Mouse (Mus musculus): ENCODE results near the gene 1500009C09Rik.
A peak's percentile ranks its signal among the peaks of the same experiment; 100 is the strongest.

The 1500009C09Rik gene

DNA sequence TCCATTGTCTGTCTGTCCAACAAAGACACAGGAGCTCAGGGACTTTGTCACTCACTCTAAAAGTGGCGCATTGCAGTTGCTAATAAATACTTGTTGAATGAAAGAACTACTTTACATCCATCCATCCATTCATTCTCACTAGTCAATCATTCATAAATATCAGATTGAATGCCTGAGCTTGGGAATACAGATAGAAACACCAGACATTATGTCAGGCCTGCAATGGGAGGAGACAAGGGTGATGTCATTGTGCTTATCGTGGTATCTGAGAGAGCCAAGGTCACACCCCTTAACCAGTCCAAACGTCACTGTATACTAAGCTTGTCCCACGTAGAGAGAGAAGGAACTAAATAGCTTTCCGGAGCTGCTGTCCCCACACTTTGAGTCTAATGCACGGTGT lies at the start of gene 1500009C09Rik:
Gene 1500009C09Rik, plus strand, starts transcription at position 301 of the 400 bp plus-strand sequence.
- DNase-seq, result no peak

DNA sequence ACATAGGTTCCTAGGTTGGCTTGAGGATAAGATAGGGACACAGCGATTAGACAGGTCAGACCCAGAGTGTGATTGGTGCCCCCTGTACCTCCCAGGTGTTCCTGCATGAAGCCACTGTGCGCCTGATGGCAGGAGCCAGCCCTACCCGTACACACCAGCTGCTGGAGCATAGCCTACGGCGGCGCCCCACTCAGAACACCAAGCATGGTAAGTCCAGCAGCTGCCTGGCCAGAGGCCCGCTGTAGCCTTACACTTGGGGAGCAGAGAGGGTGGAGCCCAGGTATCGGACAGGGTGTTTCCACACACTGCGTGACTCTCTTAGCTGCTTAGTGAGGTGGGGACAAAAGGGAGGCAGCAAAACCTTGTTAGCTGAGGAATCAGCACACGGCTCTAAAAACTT lies 49.1 kb upstream of the 1500009C09Rik start:
- no peak for DNase-seq

DNA sequence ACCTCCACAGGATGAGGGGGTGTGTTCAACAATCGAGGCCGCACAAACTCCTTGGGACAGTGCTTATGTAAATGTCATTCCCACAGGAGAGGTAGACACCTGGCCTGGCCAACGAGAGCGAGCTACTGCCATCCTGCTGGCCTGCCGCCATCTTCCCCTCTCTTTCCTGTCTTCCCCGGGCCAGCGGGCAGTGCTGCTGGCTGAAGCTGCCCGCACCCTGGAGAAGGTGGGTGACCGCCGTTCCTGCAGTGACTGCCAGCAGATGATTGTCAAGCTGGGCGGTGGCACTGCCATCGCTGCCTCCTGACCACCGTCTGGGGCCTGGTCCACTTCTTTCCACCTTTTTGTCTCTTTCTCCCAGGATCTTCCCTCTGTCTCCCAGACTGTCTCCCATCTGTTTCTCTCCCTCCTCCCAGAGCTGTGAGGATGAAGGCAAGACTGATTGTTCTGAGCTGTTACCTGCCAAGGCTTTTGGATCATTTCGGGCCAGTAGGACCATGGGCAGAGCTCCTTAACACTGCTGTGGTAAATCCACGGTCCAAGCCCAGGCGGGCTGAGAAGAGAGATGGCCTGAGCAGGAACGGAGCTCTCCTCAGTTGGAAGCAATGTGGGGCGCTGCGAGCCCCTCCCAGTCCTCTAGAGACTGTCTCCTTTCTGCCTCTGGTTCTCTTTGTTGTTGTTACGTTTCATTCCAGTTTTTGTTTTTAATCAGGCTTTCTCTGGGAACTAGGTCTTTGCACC lies 48.4 kb upstream of the 1500009C09Rik start:
- DNase-seq, result no peak

DNA sequence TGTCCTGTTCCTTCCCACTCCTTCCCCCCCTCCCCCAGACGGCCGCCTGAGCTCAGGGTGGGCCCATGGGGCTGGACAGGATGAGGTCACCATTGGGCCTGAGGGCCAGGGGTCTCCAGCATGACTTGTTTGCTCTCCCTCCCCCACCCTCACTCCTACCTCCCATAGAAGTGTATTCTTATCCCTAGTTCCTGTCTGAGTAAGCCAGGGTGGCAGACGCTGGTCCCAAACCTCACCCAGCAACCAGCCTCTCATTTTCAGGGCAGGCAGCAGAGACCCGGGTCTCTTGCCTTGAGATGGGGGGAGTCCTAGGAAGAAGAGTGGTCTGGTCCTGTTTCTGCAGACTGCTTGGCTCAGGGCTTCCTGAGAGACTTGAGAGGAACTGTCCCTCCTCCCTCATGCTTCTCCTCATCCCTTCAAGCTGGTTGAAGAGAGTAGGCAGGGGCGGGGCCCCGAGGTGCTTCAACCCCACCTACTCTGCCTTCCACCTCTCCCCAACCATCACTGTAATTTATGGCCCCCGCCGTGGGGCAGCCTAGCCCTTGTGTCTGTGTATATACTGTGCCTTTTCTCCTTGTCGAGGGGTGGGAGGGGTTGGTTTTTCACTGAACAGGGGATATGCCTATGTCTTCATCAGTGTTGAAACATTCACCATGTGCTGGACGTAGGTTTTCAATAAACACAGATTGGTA lies 47.4 kb upstream of the 1500009C09Rik start:
- no peak for DNase-seq

DNA sequence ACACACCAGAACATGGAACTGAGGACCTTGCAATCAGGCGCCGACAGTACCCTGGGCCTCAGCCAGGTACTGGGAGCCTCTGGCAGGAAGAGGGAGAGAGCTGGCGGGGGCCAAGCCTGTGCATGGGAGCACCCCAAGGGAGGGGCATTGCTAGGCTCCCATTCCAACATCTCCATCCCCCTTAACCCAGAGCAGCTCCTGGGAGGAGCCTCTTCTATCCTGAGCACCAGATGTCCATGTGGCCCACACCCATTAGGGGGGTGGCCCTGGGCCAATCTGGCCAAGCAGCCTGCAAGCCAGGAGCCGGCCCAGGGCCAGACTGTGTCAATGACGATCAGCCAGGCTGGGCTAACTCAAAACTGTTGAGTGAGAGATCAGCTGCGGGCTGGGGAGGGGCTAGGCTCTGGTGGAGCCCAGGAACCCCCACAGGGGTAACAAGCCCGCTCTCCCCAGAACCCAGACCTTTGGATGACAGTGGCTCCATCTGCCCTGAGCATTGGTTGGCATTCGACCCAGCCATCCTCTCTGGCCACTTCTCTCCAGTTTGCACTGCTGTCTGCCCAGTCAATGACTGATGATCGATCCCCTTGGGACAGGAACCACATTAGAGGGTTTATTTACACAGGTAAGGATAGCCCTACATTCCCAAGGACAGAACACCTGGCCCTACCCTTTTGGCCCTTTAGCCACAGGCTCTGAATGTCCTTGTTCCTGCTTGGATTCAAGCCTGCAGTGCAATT lies 45.7 kb upstream of the 1500009C09Rik start:
- DNase-seq, result peak; percentile 57

DNA sequence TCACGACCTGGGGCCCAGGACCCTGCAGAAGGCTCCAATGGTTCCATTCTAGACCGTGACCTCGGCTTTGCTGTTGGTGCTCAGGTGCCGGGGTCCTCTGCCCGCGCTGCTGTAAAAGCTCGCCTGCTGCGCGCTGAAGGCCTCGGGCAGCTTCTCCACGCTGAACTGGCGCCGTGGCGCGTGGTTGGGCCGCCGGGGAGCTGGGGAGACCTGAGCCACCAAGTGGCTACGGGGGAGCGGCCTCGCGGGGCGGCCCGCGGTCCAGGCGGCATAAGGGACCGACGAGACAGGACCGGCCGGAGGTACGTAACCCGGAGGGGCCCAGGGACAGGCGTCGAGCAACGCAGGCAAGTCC lies 45.1 kb upstream of the 1500009C09Rik start:
- DNase-seq, result no peak

DNA sequence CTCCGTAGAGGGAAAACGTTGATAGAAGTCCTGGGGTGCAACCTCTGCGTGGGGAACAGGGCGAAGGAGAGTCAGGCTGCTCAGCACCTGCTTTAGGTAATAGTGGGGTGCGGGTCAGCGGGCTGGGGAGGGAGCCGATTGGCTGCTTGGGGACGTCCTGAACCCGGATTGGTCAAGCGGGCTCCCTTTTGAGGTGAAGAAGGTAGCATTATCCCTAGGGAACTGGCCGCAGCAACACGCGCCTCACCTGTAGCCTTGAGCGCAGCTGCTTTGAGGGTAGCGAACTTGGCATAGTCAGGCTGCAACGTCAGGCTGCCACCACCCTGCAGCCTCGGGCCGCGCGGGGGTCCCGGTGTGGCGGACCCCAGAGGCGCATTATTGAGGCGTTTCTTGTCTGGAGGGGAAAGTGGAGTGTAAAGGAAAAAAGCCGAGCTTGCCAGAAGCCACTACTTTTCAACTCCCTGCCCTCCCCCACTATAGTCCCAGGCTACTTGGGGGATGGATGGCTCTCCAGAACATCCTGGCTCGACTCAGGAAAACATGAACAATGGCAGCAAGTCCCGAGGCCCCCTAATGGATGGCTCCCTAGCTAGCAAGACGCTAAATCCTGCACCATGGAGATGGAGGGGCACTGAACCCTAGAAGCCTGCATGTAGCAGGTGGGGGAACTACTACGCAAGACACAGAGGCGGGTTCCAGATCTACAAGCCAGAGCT lies 44.5 kb upstream of the 1500009C09Rik start:
- DNase-seq, result no peak

DNA sequence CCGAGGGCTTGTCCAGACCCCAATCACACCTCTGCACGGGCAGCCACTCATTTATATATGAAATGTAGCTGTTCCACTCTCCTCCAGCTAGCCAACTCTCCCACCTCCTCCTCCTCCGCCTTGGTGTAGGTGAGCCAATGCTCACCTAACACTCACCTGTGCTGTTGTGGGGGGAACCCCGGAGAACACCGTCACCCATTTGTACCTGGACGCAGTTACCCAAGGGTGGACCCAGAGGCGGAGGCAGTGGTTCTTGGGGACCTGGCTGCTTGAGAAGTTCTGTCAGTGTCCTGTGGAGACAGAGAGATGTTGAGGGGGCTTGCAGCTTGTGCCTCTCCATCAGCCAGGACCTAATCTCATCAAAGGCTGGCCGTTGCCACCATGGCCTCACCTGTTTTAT lies 43.9 kb upstream of the 1500009C09Rik start:
- no peak for DNase-seq

DNA sequence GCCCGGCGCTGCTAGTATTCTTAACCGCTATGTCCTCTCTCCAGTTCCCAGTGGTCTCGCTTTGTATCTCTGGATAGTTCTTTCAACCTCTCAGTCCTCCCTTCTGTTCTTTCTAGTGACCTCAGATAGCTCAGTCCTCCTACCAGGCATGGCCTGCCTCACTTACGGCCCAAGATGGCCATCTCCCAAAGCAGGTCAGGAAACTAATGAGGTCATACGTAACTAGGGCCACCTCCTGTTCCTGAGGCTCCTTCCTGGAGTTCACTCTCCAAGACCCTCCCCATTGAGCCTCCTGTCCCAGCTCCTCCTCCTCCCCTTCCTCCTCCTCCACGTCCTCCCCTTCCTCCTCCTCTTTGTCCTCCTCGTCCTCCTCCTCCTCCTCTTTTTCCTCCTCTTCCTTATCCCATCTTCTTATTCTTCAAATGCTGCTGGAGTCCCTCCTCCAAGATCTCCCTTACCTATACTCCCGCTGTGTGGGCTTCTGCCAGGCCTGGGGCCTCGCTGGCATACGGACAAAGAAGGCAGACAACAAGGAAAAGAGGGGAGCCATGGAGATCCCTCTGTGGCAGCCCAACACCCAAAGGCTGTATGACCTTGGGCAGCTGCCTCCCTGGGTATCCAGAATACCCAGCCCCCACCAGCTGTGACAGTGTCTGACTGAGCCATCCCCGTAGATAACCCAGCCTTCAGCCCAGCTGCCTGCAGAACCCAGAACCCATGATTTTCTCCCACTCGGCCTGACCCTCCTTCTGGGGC lies 42.7 kb upstream of the 1500009C09Rik start:
- DNase-seq, result no peak

DNA sequence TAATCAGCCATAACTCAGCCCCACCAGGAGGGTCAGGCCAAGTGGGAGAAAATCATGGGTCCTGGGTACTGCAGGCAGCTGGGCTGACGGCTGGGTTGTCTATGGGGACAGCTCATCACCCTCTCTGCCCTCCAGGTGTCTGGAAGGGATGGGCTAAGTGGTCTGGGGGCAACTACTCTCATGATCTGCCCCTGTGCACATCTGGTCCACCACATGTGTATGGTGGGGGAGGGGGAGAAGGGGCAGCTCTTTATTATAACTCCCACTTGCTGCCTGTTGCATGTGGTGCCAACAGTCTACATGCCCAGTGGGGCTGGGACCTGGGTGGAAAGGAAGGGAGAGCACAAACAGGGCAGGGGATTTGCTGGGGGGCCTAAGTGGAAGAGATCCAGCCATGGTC lies 41.4 kb upstream of the 1500009C09Rik start:
- no peak for DNase-seq

DNA sequence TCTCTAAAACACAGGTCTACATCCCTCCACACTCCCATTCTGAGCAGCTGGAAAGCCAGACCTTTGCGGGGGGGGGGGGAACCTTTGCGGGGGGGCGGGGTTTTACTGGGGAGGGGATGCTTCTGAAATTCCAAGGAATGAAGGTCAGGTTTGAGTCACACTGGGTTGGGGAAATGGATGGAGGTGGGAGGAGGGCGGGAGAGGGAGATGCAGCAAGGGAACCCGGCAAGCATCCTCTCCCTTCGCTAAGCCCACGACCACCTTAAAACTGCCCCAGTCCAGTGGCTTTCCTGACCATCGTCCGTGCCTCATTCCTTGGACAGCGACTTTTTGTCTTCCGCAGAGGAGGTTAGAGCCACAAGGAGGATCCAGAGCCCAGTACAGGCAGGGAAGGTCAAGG lies 40.9 kb upstream of the 1500009C09Rik start:
- no peak for DNase-seq

DNA sequence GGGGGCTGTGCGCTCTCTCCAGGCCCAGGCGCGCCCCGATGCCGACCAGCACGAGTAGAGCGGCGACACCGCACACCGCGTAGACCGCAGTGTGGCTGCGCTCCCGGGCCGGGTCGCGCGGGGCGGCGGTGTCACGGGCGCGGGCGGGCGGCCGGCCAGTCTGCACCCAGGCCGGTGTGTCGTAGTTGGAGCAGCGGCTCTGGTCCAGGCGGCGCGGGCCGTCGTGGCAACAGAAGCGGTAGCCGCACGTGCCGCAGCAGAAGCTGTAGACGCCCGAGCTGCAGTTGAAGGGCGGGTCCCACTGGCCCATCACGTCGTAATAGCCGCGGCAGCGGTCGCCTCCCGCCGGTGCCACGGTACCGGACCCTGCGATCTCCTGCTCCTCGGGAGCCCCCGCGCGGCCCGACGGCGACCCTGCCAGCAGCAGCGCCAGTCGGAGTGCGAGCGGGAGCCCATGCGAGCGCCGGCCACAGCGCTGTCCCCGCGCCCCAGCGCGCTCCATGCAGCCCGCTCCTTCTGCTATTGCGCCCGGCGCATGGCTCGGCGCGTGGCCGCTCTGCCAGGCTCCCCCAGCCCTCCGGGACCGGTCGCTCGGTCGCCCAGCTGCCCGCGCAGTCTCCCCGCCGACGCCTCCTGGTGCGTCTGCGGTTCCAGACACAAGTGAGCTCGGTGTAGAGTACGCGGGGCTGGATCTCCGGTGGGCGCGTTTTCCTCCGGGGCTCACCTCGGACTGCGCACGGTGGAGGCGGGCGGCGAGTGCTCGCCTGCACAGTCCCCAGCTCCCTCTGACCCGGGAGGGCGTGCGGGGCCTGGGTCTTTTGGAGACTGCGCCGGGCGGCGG lies 40.1 kb upstream of the 1500009C09Rik start:
- no peak for DNase-seq

DNA sequence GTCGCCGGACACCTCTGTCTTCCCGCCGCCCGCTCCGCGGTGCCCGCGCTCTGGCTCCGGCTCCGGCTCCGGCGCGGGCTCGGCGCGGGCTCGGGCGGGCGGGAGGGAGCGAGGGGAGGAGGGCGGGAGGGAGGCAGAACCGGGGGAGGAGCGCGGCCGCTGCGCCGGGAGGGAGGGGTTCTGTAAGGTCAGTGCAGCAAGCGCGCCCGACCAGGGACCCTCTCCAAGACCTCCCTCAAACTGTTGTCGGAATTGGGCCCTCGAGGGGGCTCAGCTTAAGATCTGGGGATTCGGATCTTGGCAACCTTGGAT lies 39.5 kb upstream of the 1500009C09Rik start, which contains the start of gene Shisa8:
Gene Shisa8, minus strand, starts transcription at position 64 of the 312 bp plus-strand sequence.
- DNase-seq, result no peak

DNA sequence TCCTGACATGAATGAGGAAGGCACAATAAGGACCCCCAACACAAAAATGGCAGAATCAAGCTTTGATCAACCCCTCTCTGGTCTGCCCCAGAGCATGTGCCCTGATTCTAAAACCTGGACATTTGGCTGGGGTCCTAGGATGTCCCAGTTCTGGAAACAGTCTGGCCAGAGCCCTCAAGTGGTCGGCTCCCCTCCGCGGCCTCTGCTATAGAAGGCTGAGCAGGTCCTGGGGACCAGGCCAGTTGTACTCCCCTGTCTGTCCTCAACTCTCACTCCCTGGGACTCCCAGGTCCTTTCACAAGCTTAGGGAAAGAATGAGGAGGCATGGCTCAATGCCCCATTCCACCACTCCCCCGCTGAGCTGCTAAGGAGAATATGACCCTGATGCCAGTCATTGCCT lies 39.0 kb upstream of the 1500009C09Rik start:
- DNase-seq, result no peak

DNA sequence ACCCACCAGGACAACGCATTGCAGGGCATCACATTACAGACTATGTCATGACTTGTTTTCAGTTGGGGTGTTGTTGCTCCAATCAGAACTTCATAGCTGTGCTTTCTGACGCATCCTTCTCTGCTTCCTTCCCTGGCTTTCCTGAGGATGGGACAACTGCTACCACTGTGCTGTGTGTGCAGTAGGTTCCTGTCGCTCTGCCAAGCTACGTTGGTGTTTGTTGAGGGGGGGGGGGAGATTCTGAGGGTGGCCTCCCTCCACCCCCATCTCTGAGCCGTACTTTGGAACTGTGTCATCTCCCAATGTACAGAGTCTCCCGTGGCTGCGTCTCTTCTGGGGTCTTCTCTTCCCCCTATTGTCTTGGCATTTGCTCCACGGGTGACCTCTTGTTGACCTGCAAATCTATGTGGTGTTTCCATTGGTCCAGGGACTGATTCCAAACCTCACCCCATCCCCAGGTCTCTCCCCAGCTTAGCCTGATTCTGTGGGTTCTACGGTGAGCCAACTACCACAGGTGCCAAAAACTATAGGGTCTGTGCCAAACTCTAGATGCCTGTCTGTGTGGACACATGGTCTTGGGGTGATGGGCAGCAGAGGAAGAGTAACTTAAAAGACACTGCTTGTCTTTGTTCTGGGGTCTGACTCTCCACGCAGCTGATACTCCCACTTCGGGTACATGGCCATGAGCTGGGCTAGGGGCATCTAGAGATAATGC lies 36.7 kb upstream of the 1500009C09Rik start:
- DNase-seq, result no peak

DNA sequence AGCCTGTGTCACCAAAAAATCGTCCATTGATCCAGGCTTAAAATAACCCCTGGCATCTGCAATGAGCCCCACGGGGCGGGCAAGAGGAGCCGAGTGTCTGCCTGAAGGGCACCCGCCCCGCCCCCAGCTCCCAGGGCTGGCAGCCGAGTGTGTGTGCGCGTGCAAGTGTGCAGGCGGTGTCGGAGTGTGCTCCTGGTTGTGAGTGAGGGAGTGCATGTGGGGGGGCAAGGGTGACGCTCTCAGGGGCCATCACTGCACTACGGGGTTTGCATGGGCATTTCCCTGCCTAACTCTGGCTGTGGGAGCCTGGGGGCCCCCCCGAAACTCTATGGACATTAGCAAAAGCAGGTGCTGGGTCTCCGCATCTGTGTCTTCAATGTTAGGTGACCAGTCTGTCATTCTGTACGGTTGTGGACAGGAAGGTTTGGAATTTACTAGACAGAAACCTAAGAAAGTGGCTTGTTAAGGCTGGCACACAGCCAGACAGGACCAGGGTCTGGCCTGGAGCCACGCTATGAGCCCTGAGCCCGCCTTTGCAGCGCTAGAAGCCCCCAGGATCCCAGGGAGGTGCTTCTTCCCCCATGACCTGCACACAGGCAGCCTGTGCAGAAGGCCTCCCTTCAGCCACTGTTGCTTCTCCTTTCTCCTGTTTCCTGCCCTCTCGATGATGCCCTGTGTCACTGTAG lies 35.9 kb upstream of the 1500009C09Rik start:
- no peak for DNase-seq

DNA sequence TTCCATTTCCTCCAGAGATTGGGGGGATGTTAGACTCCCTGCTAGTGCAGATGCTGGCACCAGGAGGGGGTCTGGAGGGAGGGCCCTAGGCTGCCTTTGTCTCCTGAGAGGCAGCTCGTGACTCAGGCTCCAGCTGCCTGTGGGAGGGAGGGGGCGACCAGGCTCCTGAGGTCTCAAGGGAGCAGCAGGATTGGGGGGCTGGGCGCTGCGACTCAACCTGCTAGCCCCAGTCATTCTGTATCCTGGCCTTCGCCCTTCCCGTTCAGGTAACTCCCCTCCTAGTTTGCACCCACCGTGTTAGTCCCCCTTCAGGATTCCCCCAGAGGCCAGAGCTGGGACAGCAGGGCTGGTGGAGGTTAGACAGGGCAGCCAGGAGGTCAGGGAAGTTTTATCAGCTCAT lies 35.2 kb upstream of the 1500009C09Rik start:
- DNase-seq, result no peak

DNA sequence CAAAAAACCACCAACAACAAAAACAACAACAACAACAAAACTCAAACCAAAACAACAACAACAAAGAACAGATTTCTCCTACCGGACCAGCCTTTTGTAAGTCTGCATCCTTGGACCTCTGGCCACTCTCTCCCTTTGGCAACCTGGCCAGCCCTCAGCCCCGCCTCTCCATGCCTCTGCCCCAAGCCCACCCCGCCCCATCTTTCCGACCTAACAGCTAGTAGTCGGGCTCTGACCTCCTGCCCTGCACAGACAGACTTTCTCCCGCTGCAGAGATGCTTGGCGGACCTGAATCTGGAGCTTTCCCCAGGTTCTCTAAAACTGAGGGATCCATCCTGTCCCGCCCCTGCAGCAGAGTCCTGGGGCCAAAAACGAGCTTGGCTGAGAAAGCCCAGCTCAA lies 34.2 kb upstream of the 1500009C09Rik start:
- no peak for DNase-seq

DNA sequence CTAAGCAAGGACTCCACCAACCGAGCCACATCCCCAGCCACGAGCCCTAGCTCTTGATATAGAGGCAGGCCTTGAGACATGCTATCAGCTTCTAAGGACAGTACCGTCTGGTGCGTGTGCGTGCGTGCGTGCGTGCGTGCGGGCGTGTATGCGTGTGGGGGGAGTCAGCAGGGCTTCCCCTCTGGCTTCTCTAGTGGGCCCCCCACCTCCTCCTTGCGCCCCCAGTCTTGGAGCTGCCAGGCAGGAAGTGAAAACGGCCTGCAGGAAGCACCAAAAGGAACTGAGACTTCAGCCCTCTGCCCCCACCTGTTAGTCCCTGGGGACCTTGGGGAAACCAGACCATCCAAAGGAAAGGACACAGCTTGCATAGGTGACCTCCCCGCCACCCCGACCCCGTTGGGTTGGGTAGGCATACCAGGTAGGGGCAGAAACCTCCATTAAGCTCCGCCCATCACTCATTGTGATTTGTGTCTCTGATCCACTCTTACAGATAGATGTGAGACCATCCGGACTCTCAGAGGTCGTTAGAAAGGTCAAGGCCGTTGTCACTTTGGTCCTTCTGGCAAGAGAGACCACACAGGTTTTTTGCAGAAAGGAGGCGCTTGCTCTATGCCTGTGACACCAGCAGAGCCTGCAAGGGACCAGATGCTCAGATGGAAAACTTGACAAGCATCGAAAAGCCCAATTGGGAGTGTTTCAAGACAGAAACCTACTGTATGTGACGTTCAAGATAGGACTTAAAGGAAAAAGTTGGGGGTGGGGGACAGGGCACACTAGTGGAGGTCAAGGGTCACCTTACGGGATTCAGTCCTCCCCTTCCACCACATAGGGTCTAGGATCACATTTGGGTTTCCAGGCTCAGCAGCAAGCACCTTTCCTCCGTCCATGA lies 33.2 kb upstream of the 1500009C09Rik start:
- DNase-seq, result no peak
